Mouse (Mus musculus) kidney, adult 2 months (tissue): ENCODE measurements around the gene Dvl3.

Experiments used
- CTCF ChIP-seq: fragments of 200-500 bp; conservative IDR thresholded peaks from 2 replicates; pipeline ENCODE4 v1.5.1; 2011; ENCODE audit warnings: low read depth, mild to moderate bottlenecking, control low read depth, low read length, moderate library complexity, mixed read lengths; ENCODE audit not compliant: insufficient read depth, insufficient read length
- POLR2A ChIP-seq: fragments of 200-500 bp; IDR thresholded peaks from one replicate; pipeline ENCODE4 v1.6.1; 2011; ENCODE audit warnings: low read depth, low read length, control low read depth

DNA sequence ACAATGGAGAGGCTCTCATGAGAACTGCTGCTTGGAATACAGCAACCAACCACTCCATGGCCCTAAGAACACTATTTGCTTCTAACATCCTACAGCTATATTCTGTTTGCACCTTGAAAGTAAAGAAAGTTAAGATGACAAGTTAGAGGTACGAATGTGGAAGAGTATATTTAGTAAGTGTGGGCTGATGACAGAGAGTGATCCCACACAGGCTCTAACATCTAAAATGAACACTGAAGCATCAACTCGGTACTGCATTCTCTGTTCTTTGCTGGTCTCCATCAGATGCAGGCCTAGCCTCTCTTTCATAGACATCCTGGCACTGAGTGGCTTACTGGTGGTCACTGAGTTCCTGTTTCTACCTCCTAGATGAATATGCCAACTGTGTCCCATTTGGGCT lies 27.5 kb upstream of the Dvl3 start:
- TF ChIP-seq POLR2A (no peak), CTCF (no peak)
